Mouse (Mus musculus): Measurements from ENCODE around the gene Slc15a4.
A peak's percentile ranks its signal among the peaks of the same experiment; 100 is the strongest.

- TF ChIP-seq CTCF (IDR thresholded peaks at IDR 0.05; ENCODE audit: low read depth), result no peak
- TF ChIP-seq EP300 (IDR thresholded peaks at IDR 0.05; ENCODE audit: low read depth), result 0 out of 2 replicates have a peak, but pooled peaks have one; percentile 42
These were observed 21.7 kb downstream of the Slc15a4 start for GRCm38 (mm10) chr5:127610787-127611509.

Measured in liver, postnatal 0 days (tissue).